Mouse (Mus musculus): ENCODE results near the gene Zfp219.

GRCm38 (mm10) chr14:51994453-51994852 lies 26.1 kb downstream of the Zfp219 start:
- TF ChIP-seq POLR2A (IDR thresholded peaks at IDR 0.05; ENCODE audit: low read depth, low read length) (no peak), CTCF (IDR thresholded peaks at IDR 0.05; ENCODE audit: extremely low read depth, insufficient read depth, insufficient read length, insufficient replicate concordance) (no peak)
